Mouse (Mus musculus) c-Kit-positive CD71-negative TER-119-negative erythroid progenitor cells, embryonic 14.5 days (primary cell): Measurements from ENCODE around the gene Slc5a5.
A peak's percentile ranks its signal among the peaks of the same experiment; 100 is the strongest.

ENCODE experiments used
- DNase-seq: peaks from one replicate; pipeline ENCODE4 v3.0.0-alpha.2; 2013; ENCODE audit warnings: low read depth

Gene Slc5a5

DNA sequence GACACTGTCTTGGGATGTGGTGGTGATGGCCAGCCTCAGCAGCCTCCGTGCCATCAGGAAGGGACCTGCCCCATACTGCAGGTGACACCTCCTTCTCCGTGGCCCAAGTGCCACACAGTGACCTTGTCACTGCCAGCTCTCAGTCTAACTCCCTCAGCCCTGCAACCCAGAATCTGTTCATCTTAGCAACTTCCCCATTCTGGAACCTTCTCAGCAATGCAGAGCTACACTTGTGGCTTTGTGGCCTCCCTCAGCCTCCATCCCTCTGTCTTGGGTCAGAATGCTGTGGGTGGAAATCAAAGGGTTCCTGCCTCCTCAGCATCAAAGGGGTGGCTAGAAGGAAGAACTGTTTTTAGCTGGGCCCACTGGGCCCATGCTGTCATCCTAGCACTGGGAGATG, 38.7 kb downstream of the Slc5a5 start:
- no peak for DNase-seq

DNA sequence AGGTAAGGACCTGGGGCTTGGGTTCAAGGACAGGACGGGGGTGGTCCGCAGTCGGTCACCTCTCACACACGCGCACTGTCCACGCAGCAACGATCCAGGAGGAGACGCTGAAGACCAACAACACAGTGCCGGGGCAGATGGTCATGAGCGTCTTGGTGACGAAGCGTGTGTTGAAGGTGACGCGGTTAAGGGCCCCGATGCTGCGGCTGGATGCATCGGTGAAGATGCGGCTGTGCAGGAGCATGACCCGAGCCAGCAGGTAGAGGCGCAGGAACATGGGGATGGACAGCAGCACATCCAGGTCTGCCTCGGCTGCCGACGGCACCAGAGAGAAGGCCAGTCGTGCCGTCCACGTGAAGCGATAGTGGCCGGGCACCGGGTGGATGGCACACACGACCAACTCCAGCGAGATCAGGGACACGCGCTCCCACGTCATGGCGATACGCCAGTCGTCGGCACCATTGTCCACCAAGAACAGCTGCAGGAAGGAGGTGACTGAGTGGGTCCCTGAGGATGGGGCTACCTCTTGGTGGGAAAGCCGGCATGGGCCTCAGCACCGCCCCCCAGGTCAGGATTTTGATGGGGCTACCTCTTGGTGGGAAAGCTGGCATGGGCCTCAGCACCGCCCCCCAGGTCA, 39.8 kb downstream of the Slc5a5 start:
- no peak for DNase-seq

DNA sequence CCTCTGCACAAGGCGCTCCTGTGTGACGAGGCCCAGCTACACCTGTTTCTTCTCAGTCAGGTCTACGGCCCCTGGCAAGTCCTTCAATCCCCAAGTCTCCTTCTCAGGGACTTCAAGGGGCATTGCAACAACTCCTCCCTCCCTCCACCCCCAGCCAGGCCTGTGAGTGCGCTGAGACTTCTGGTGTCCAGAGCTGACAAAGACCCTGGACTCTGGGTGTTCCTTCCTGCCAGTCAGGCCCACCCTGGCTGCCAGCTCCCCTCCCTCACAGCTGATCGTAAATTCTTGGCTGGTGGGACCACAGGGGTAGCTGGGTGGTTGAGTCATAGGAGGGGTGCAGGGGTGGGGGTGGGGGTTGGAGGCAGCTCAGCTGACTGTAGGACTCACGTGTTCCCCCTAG, 40.7 kb downstream of the Slc5a5 start:
- DNase-seq: no peak

DNA sequence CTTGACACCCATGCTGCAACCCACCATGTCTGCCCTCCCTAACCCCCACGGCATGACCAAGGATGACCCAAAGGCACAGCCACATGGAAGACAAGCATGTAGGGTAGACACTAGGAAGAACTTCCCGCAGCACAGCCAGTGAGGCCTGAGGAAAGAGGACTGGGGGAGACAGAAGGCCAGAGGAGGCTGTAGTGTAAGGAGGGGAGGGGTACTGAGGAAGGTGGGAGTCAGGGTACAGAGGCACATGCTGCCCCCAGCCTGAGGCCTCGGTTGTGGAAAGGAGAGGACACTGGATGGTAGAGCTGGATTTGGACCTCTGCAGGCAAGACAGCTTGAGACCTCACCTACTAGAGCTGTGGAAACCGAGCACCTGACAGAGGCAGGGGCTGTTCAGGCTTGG, 41.6 kb downstream of the Slc5a5 start:
- no peak for DNase-seq

DNA sequence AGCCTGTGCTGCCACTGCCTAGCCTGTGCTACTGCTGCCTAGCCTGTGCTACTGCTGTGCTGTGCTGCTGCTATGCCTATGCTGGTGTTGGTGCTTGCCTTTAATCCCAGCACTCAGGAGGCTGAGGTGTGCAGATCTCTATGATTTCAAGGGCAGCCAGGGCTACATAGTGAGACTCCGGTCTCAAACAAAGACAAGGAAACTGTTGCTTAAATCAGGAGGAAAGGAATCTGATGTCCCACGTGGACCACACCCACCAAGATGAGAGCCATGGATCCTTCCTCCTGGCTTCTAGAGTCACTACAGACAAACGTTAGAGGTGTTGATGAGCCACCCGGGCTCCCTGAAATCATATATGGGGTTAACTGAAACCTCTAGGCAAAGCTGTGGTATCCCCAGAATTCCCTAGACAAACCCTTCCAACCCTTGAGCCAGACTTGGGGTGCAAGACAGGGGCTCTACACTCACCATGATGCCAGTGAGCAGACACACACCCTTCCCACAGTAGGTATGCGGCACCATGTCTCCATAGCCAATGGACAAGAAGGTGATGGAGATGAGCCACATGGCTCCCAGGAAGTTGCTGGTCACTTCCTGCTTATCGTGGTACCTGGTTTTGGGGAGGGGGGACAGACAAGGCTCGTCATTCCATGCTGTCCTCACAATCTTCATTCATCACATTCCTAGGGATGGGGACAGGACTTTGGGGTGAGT, 42.3 kb downstream of the Slc5a5 start:
- no peak for DNase-seq

DNA sequence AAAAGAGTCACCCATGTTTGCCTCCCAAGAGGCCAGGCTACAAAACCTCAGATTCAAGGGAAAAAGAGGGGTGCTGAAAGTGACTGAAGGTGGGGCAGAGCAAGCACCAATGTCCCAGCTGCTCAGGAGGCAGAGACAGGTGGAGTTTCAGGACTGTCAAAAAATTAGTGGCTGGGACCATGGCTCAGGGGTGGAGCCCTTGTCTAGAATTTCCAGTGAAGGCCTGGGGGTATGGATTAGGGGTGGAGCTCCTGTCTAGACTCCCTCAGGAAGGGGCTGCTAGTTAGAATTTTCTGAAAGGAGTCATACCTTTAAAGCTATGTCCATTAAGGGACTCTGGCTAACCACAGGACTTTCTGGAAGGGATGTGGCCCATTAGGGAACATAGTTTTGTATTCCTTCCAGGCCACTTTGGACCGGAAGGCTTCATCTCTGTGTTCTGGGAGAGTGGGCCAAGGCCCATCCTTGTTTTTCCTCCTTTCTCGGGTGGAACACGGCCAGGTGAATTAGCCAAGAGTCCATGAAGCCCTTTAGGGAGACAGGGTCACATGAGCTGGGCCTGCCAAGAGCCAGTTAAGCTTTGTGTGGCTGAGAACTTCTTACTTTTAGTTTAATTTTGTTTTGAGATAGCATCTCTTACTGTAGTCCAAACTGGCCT, 43.1 kb downstream of the Slc5a5 start:
- DNase-seq: no peak

DNA sequence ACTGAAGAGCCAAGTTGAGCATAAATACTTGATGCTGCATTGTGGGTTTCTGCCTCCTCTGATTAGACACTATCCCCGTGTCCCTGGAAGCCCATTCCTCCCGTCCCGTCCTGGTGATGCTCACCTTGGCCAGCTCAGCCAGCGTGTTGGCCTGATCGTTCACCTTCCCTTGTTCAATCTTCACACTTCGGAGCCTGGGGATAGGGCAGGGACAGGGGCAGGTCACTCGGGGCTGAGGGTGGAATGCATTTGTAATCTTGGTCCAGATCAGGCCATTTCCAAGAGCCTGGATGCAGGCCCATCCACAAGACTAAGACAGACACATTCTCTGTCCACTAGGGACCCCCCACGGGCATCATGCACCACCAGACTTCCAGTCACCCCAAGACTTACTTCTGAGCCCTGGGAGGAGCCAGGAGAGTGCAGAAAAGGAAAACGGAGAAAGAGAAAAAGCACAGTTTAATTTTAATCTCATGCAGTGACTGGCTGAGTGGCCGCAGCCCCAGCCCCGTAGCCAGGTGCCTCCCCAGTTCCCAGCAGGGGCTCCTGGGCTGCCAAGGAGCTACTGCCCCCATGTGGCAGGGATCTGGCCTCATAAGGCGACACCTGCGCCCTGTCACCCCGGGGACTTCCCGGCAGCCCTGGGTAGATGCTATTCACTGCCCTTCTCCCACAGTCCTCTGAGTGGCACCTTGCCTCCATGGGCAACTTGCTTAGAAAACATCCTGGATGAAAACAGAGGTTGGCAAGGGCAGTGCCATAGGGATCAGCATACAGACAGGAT, 46.0 kb downstream of the Slc5a5 start:
- no peak for DNase-seq

DNA sequence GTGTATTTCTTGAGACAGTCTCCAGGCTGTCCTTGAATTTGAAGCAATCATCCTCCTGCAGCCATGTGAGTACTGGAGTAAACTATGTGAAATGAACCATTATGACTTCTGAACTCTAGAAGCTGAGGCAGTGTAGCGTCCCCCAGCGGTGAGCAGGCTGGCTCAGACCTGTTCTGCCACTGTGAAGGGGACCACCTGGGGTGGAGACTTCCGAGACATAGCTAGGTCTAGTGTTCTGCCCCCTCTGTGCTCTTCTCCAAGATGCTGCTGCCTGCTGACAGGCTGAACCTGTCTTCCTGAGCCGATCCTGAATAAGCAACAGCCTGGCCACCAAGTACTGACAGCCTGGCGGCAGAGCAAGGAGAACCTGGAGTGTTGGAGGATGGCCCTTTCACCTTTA, 47.4 kb downstream of the Slc5a5 start:
- no peak for DNase-seq

DNA sequence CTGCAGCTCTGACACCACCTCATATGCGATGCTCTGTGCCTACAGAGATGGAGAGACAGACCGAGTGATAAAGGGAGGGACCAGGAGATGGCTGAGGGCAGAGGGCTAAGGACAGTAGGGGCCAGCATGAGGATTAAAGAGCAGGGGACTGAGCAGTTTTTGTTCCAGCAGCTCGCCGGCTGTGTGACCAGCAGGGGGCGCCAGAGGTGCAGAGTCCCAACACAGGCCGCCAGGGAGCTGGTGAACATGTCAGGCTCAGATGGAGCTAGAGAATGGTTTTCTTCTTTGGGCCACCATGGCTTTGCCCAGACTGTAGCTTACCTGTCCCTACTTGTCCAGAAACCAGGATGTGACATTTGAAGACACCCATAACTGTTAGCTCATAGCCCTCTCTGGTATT, 48.0 kb downstream of the Slc5a5 start:
- DNase-seq: peak; percentile 75

DNA sequence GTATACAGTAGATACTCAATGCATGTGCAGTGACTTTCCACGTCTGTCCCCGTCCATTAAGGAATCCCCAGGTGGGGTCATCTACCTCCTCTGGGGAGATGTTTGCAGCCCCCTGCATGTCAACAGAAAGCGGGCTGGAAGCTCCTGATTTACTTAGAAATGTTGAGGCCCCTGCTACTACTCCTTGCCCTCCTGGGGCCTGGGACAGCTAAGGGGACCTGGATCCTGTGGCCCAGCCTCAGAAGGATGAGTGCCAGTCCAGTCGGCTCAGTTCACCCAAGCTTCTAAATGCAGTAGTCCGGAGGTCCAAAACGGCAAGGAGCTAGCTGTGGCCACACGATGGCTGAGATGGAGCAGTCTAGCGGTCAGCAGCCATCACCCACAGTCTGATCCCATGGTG, 48.6 kb downstream of the Slc5a5 start:
- no peak for DNase-seq

DNA sequence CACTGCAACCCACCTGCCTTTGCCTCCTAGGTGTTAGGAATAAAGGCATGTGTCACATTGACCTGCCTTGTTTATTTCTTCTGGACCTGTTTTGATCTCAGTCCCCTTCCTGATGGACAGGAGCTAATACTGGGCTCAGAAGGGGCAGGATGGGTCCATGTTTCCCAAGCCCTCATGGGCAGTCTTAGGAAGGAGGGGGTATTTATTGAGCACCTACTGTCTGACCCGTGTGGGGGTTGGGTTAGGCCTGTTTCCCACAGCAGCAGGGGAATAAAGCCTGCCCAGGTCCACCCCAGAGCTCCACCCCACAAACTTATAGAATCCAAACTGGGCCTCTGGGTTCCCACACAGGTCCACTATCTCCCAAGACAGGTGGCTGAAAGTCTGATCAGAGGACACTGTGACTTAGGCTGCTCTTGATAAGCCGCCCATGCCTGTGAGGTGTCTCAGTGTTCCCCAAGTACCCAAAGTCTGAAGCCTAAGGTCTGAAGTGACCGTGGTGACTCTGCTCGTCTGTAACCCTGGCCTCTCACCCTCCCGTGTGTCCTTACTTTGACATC, 49.3 kb downstream of the Slc5a5 start:
- DNase-seq: no peak

DNA sequence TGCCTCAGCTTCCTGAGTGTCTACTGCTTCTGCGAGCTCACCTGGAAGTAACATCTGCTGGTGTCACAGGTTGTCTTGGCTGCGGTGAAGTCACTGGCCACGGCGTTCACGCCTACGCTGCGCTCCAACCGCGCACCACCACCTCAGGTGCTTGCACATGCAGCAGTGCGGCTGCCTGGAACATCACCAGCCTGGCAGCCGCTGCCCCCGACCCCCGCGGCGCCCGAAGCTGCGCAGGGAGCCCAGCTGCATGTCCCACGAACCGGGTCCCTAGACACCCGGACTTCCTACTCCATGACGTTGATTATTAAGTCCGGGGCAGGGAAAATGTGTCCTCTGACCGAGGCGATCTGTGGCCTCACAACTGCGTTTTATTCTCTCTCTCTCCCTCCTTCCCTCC, 50.1 kb downstream of the Slc5a5 start:
- DNase-seq: no peak

DNA sequence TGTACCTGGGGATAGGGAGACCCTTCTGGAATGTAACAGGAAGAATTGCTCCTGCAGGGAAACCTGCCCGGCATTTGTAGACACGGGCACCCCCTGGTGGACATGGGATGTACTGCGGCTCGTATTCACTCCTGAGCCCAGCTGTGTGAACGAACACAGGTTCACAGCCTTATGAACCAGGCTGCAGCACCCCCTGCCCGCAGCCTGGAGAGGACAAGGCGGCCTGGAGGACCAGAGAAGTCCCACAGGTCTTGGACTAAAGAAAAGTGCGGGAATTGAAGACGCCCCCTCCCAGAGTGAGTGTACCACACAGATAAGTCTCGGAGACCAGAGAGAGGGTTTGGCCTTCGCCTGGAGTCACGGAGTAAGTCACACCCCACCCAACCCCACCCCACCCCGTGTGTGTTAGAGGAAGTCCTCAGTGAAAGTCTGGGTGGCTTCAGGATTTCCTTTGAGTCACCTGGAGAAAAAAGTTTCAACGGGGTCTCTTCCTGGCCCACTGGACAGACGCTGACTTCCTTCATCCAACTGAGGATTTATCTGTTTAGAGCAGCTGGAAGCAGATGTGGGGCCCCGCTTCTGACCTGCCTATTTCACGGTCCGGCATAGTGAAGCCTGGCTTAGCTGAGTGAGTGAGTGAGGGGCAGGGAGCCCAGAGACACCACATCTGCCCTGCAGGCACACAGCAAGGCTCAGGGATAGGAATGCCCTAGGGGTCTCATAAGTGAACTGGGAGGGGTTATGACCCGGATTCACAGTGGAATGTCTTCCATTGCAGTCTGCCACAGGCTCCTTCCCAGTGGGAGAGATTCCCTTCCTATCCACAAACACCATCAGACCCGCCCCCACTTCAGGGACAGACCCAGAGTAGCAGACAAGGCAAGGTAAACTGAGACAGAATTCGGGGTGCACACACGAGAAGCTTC, 51.1 kb downstream of the Slc5a5 start:
- DNase-seq: peak; percentile 83

DNA sequence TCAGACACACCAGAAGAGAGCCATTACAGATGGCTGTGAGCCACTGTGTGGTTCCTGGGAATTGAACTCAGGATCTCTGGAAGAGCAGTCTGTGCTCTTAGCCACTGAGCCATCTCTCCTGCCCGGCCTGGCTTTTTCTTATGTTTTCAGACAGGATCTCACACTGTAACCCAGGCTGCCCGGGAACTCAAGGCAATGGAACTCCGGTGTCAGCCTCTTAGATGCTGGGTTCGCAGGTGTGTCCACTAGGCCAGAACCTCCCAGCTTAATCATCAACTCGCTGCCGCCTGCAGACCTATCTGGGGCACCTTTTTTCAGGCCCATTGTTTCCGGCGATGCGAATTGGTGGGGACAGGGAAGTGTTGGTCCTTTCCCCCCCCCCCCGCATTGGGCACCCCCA, 52.0 kb downstream of the Slc5a5 start:
- DNase-seq: no peak

DNA sequence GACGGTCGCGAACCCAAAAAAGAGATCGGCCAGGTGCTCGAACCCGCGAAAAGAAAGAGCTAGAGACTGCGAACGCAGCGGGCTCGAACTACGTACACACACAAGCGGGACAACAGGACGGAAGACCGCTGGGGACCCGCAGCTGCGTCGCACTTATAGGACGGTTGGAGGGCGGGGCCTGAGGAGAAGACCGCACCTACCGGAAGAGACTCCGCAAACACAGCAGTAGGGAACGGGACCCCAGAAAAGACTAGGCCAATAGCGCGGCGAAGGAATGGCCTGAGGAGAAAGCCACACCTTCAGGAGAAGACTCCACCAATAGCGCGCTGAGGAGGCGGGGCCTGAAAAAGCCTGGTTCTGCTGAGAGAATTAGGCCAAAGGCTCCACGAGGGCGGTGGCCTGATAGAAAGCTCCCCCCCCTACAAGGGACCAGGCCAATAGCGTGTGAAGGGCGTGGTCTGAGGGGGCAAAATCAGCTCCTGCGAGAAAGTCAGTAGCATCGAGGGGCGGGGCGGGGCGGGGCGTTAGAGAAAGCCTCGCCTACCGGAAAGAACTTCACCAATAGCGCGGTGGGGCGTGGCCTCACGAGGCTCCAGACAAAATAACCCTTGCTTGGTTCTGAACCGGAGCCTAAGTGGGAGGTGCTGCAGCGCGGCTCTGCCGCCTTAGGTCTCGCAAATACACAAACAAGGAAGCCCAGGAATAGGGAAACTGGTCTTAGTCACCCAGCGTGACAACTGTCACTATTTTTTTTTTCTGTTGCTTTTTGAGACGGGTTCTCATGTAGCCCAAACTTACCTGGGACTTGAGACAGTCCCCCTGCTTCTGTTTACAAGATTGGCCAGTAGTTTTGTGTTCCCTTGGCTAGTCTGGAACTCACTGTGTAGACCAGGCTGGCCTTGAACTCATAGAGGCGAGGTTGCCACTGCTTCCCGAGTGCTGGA, 52.9 kb downstream of the Slc5a5 start, which contains the start of gene Arrdc2:
Gene Arrdc2 (minus strand): TSS at position 313 of the 944 bp plus-strand sequence.
- peak; percentile 100 for DNase-seq

DNA sequence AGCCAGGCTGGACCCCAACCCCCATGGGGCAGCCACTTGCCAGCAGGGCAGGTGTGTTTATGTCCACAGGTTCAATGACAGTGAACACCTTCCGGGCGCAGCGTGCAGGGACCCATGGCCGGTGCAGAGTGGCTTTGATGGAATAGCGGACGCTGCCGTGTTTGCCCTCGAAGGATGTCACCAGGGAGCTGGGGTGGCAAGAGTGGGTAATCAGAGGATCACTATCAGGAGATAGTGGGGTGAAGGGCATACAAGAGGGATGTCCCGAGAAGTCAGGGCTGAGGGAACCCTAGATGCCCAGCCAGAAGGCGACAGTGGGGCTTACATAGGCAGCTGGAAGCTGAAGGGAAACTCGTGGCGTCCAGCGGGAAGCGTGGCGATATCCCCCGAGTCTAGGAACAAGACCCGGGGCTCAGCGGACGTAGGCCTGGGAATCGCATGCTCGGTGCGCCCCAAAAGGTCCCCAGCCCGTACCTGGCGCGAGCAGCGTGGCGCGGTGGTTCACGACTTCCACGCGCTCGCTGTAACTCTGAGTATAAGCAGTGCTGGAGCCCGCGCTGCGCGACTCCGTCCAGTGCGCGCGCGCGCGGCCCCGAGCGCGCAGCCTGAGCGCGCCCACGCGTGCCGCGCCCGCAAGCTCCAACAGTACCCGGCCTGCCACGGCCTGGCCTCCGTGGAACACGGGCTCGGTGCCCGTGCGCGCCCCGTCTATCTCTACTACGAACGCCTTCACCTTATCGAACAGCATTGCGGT, 53.7 kb downstream of the Slc5a5 start:
- no peak for DNase-seq

DNA sequence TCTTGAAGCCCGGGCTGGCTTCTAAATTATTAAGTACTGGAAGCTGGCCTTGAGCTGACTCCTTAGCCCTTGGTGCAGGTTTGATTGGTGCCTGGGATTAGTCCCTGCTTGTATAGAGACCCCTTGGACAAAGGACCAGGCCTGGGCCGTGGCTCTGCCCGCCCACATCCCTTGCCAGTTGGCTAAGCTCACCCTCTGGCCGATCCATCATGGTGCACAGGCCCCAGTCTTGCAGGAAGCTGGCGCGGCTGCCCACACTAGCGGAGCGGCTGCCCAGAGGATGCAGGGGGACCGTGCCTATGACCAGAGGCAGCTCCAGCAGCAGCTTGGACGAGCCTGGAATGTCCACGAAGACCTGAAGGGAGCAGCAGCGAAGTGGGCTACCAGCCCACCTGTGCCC, 55.9 kb downstream of the Slc5a5 start:
- DNase-seq: no peak

DNA sequence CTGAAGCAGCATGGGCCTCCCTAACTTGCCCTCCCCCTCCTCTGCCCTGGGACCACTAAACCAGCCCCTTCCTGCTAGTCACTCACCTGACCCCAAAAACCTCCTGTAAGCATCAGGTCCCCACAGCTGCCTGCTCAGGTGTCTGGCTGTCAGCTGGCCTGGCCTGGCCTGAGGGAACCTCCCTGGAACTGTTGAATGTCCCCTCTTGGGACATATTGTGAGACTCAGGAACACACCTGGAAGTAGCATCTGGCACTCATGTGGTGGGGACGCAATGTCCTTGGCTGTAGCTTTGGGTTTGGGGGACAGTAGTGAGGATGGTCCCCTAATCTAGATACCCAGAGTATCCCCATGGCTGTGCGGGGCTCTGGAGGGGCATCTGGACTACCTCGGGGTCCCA, 58.5 kb downstream of the Slc5a5 start:
- no peak for DNase-seq

DNA sequence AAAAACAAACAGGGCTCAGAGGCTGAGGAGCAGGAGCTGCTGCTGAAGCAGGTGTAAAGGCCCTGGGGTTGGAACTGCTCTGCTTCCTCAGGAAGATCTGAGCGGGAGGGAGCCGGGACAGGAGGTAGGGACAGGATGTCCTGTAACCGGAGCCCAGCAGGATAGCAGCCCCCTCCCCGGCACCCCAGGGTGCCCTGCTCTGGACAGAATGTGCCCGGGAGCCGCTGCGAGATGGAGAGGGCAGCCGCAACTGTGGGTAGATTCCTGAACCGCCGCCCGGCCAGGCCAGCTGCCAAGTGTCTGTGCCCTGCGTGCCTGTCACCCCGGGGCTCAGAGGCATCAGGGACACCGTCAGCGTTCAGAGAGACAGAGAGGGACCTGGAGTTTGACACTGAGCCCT, 59.0 kb downstream of the Slc5a5 start:
- no peak for DNase-seq
